Mouse (Mus musculus) CH12.LX (cell line): ENCODE results near the gene Gm20489.

Experiments
- CTCF ChIP-seq, 2 experiments: IDR thresholded peaks in 1 of 2; conservative IDR thresholded peaks in 1 of 2; 2 replicates each; pipeline ENCODE4 v1.5.1; 2011 to 2012; ENCODE audit warnings: low read depth in 2 of 2, low read length in 2 of 2, improper control_type of control experiment in 1 of 2, inconsistent platforms in 1 of 2, mild to moderate bottlenecking in 1 of 2, moderate library complexity in 1 of 2
- EP300 ChIP-seq: IDR thresholded peaks from 2 replicates; pipeline ENCODE4 v1.6.1; 2011; ENCODE audit warnings: low read length, improper control_type of control experiment
- JUN ChIP-seq: IDR thresholded peaks from 2 replicates; pipeline ENCODE4 v1.6.1; 2011; ENCODE audit warnings: low read depth, mild to moderate bottlenecking, low read length, improper control_type of control experiment, moderate library complexity; ENCODE audit not compliant: insufficient read depth
- MAX ChIP-seq: IDR thresholded peaks from 2 replicates; pipeline ENCODE4 v1.6.1; 2011; ENCODE audit warnings: low read length, improper control_type of control experiment
- NELFE ChIP-seq: IDR thresholded peaks from 2 replicates; pipeline ENCODE4 v1.6.1; 2011; ENCODE audit warnings: low read depth, low read length, improper control_type of control experiment
- RCOR1 ChIP-seq: conservative IDR thresholded peaks from 2 replicates; pipeline ENCODE4 v1.6.1; 2012; ENCODE audit warnings: low read depth, mild to moderate bottlenecking, inconsistent platforms, low read length, improper control_type of control experiment
- TBP ChIP-seq: conservative IDR thresholded peaks from 2 replicates; pipeline ENCODE4 v1.6.1; 2011; ENCODE audit warnings: low read depth, low read length, improper control_type of control experiment
- USF1 ChIP-seq: IDR thresholded peaks from 2 replicates; pipeline ENCODE4 v1.6.1; 2014; ENCODE audit warnings: low read depth, mild to moderate bottlenecking, inconsistent platforms, low read length, improper control_type of control experiment
- ZMIZ1 ChIP-seq: IDR thresholded peaks from 2 replicates; pipeline ENCODE4 v1.6.1; 2012; ENCODE audit warnings: low read depth, mild to moderate bottlenecking, inconsistent platforms, low read length, improper control_type of control experiment

DNA sequence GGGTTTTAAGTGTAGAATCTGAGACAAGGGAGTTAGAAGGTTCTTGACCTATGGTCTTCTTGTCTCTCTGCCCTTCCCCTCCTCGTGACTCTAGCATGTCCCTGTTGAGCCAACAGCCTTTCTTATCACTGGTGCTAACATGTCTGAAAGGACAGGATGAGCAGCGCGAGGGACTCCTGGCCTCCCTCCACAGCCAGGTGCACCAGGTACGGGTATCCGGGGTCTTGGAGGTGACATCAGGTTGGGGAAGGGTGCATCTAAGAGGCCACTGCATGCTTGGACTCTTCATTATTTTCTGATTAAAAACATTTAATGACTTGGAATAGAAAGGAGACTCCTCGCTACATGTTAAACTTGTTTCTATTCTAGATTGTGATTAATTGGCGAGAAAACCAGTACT lies 20.2 kb upstream of the Gm20489 start:
- TF ChIP-seq NELFE: no peak
- TF ChIP-seq ZMIZ1: no peak
- no peak for TF ChIP-seq RCOR1
- no peak for TF ChIP-seq JUN
- TF ChIP-seq USF1: no peak
- TF ChIP-seq CTCF (conservative IDR thresholded peaks at IDR 0.05 in 1 of 2, IDR thresholded peaks at IDR 0.05 in 1 of 2; ENCODE audit: low read depth in 2 of 2, low read length in 2 of 2): no peak
- no peak for TF ChIP-seq EP300
- no peak for TF ChIP-seq TBP
- no peak for TF ChIP-seq MAX
